Mouse (Mus musculus): ENCODE data around the gene Akt1.

The Akt1 gene

GRCm38 (mm10) chr12:112674132-112675011, at the start of gene Akt1:
Gene Akt1, minus strand, starts transcription at chr12:112674884.
- no peak for DNase-seq (ENCODE audit: low read depth, low spot score)

GRCm38 (mm10) chr12:112724077-112724805, 49.6 kb upstream of the Akt1 start:
- DNase-seq (ENCODE audit: low read depth, low spot score), result no peak

DNA sequence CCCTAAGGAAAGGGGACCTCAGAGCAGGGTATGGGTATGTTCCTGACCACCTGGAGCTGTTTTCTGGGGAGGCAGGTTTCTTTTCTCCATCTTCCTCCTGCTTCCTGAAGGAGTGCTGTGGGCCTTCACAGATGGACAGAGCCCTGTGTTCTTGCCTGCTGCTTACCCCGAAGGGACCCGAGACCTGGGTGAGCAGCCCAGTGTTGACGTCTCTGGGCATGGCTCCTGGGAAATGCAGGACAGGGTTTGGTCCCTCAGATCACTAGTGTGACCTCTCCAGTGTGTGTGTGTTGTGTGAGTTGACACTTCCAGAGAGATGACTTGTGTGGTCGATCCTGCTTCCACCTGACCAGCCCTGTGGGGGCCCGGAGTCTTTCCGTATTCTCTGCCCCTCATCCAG, 48.8 kb upstream of the Akt1 start:
- no peak for DNase-seq (ENCODE audit: low read depth, low spot score)

- no peak for DNase-seq (ENCODE audit: low read depth, low spot score)
Measured at GRCm38 (mm10) chr12:112723028-112723330, 48.3 kb upstream of the Akt1 start.

DNA sequence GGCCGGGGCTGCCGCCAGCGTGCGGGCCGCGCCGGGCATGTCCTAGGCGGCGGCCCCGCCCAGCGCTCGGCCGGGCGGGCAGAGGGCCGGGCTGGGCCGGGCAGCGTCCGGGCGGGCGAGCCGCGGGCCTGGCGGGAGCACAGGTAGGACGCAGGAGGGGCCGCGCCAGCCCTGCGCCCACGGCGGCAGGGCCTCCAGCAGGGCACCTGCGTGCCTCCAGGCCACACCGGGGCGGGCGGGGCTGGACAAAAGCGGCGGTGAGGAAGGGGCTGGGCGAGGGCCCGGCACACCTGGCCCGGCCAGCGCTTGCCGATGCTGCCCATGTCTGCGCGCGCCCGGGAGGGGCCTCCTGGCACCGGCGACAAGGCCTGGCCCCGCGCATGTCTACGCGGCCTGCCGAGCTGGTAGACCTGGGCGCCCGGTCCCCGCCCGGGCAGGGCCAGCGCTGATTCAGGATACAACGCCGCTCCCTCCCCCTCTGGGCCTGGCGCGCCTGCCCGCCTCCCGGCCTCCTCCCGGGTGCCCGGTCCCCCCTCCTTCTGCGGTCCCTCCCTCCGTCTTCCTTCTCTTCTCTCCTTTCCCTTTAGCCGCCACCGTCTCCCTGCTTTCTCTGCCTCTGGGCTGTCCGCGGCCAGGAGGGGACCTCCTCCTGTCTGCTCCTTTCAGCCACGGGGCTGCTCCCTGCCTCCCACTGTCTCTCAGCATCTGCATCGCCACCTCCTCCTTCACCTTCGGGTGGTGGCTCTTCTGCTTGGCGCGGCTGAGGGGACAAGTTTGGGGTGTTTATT, 47.8 kb upstream of the Akt1 start:
- DNase-seq (ENCODE audit: low read depth, low spot score), result no peak

GRCm38 (mm10) chr12:112721424-112722239, 46.9 kb upstream of the Akt1 start:
- no peak for DNase-seq (ENCODE audit: low read depth, low spot score)

GRCm38 (mm10) chr12:112720890-112721423, 46.3 kb upstream of the Akt1 start:
- no peak for DNase-seq (ENCODE audit: low read depth, low spot score)

GRCm38 (mm10) chr12:112720216-112720615, 45.5 kb upstream of the Akt1 start, which contains the start of gene Cep170b:
Gene Cep170b, plus strand, starts transcription at chr12:112720455.
- no peak for DNase-seq (ENCODE audit: low read depth, low spot score)

- DNase-seq (ENCODE audit: low read depth, low spot score), result no peak
Measured at GRCm38 (mm10) chr12:112718995-112719394, 44.3 kb upstream of the Akt1 start.

- DNase-seq (ENCODE audit: low read depth, low spot score), result no peak
Measured at GRCm38 (mm10) chr12:112717140-112717539, 42.5 kb upstream of the Akt1 start.

GRCm38 (mm10) chr12:112713984-112714383, 39.3 kb upstream of the Akt1 start:
- no peak for DNase-seq (ENCODE audit: low read depth, low spot score)

GRCm38 (mm10) chr12:112707573-112707869, 32.8 kb upstream of the Akt1 start:
- no peak for DNase-seq (ENCODE audit: low read depth, low spot score)

DNA sequence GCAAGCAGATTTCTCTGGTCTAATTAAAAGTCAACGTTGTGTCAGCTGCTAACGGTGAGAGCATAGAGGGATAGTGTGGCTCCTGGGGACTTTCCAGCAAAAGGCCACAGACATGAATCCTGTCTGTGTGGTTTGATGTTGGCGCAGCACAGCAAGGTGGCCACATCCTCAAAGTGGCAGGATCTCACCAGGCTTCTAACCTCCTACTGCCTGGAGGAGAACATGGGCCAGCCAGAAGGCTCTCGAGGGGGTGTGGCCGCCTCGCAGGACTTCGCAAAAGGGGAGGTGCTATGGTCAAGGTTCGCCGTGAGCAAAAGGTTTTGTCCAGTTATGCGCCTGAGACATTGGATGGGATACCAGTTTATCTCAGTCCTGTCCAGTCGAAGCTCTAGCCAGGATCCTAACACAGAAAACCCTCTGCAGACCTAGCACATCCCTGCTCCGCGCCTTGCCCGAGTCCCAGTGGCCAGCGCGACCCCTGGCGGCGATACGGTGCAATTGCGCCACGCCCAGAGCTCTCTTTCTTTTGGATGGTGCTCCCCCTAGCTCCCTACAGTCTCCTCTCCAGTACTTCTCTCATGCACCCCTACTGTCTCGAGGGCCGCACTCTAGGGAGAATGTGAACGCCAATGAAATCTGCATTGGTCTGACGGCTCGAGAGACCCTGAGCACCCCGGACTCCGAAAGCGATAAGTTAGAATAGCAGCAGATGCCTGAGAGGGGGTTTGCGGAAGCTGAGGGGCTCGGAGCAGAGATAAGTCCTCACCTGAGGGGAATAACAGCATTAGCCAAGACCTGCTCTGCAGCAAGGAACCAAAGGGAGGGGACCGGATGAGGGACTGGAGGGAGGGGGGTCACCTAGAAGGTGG, 32.3 kb upstream of the Akt1 start:
- peak; percentile 39 for DNase-seq (ENCODE audit: low read depth, low spot score)

DNA sequence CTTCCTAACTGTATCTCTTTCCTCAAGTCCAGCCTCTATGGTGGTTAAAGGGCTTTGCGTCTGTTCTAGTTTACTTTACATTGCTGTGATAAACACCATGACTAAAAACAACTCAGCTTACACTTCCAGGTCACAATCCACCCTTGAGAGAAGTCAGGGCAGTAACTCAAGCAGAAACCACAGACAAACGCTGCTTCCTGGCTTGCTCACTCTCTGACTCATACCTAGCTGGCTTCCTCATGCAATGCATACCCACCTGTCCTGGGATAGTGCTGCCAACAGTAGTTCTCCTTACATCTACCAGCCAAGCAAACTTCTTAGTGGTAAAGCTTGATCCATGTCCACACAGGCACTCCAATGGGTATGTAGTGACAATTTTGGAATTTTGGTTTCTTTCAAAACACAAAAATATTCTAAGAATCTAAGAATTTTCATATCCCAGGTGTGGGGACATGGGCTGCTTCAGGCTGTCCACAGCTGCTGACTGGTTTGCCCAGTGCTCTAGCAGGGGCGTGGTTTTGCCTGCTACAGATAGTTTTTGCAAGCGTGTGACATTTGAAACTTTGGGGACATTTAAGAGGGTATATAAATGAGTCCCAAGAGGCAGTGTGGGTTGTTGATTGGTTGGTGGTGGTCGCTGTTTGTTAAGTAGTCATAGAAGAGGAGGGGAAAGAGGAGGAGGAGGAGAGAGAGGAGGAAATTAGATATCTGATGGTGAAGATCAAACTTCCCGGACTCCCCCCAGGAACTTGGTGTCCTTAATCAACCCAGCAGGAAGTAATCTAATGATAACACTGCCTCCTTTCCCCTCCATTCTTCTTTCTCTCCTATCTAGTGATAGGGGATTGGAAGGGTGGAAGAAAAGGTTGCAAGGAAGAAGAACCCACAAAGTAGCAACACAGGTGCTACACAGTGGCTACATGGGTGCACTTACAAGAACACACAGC, 28.0 kb upstream of the Akt1 start:
- DNase-seq (ENCODE audit: low read depth, low spot score), result no peak

- DNase-seq (ENCODE audit: low read depth, low spot score), result no peak
Measured at GRCm38 (mm10) chr12:112700522-112700921, 25.8 kb upstream of the Akt1 start.

DNA sequence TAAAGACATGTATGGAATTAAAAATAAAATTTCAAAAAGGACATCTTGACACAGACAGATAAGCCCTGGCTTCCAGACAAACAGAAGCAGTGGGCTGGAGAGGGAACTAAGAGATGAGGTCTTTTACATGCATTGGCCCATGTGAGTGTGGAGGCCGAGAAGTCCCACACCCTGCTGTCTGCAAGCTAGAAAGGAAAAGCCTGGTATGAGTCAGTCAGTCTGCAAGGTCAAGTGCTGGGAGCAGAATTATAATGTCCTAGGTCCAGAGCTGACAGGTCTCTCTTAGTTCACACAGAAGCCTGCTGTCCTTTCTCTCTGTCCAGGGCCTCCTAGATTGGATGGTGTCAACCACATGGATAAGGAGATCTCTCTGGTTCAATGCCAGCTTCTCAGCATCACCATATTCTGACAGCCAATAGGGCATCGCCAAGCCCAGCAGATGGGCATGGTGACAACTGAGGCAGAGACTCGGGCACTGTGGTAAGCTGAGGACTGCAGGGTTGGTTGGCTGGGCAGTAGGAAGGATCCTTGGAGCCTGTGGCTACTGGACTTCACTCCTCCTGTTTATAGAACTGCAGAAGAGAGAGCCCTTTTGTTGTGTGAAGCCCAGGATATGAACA, 22.2 kb upstream of the Akt1 start:
- DNase-seq (ENCODE audit: low read depth, low spot score), result no peak

DNA sequence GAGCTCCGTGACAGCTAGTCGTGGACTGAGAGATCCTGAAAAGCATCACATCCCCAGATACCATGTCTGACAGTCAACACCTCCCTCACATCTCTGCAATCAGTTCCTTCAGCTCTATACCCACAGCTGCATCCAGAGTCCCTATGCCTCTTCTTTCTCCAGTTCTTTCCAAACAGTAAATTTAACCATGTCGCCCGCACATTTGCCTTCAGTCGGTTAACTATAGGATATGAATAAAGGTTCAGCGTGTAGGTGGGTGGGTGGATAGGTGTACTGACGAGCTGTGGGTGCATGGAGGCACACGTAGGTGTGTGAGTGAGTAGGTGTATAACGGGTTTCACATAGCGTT, 19.4 kb upstream of the Akt1 start:
- DNase-seq (ENCODE audit: low read depth, low spot score), result no peak

- peak; percentile 79 for DNase-seq (ENCODE audit: low read depth, low spot score)
Measured at GRCm38 (mm10) chr12:112693185-112694126, 18.8 kb upstream of the Akt1 start.
